Mouse (Mus musculus) CH12.LX (cell line): Measurements from ENCODE around the gene D430019H16Rik. TPM values are rescaled to one million over a fixed set of nuclear protein-coding genes. Genes with fewer than 3 reads are reported as not detected.
A peak's percentile ranks its signal among the peaks of the same experiment; 100 is the strongest.

Experiments used
- DNase-seq: peaks from one replicate; pipeline ENCODE4 v3.0.0-alpha.2; 2013; ENCODE audit errors: extremely low read depth
- H3K27ac ChIP-seq: 2 replicates; pipeline ENCODE4 v1.5.1; 2012; ENCODE audit warnings: low read depth, mild to moderate bottlenecking, control low read depth, moderate library complexity; ENCODE audit not compliant: insufficient read depth
- H3K27me3 ChIP-seq: replicated peaks from 2 replicates; pipeline ENCODE3; 2012; ENCODE audit warnings: inconsistent platforms
- H3K36me3 ChIP-seq, 2 experiments: replicated peaks in 1 of 2; 2 replicates each; pipeline versions ENCODE3 to v1.6.1; 2012; ENCODE audit warnings: inconsistent platforms in 1 of 2, low read length in 1 of 2, mild to moderate bottlenecking in 1 of 2, mixed read lengths in 1 of 2, moderate library complexity in 1 of 2; ENCODE audit not compliant: control insufficient read depth in 1 of 2, insufficient read depth in 1 of 2
- H3K4me1 ChIP-seq, 2 experiments: 2 replicates each; pipeline ENCODE4 v1.6.1; 2012; ENCODE audit warnings: inconsistent platforms in 1 of 2, moderate library complexity in 1 of 2; ENCODE audit not compliant: insufficient read depth in 2 of 2, control insufficient read depth in 1 of 2
- H3K4me2 ChIP-seq: 2 replicates; pipeline ENCODE4 v1.6.1; 2012; ENCODE audit warnings: low read depth, mild to moderate bottlenecking, control low read depth; ENCODE audit not compliant: poor library complexity, insufficient read depth, severe bottlenecking
- H3K4me3 ChIP-seq, 3 experiments: fragments of 150-350 bp in 1 of 3; sonication (generic) in 1 of 3; replicated peaks in 1 of 3; 2 replicates each; pipeline versions ENCODE3 to v1.5.1; 2011 to 2012; ENCODE audit warnings: low read depth in 2 of 3, low read length in 2 of 3, mild to moderate bottlenecking in 2 of 3, moderate library complexity in 2 of 3, control low read depth in 1 of 3, improper control_type of control experiment in 1 of 3, inconsistent platforms in 1 of 3, mixed read lengths in 1 of 3; ENCODE audit not compliant: poor library complexity in 1 of 3
- H3K79me2 ChIP-seq: replicated peaks from 2 replicates; pipeline ENCODE4 v1.6.1; 2012; ENCODE audit warnings: mild to moderate bottlenecking, moderate library complexity; ENCODE audit not compliant: control insufficient read depth, poor library complexity, insufficient read depth, severe bottlenecking; ENCODE audit errors: extremely low read depth
- H3K9ac ChIP-seq: 2 replicates; pipeline ENCODE4 v1.6.1; 2012; ENCODE audit warnings: low read depth, mild to moderate bottlenecking, control low read depth, moderate library complexity; ENCODE audit not compliant: insufficient read depth
- H3K9me3 ChIP-seq: replicated peaks from 2 replicates; pipeline ENCODE3; 2012; ENCODE audit warnings: low read length, inconsistent platforms, mixed read lengths
- BHLHE40 ChIP-seq: IDR thresholded peaks from 2 replicates; pipeline ENCODE4 v1.6.1; 2011; ENCODE audit warnings: mild to moderate bottlenecking, low read depth, low read length, improper control_type of control experiment
- CHD1 ChIP-seq: IDR thresholded peaks from 2 replicates; pipeline ENCODE4 v1.6.1; 2012; ENCODE audit warnings: low read depth, low read length, improper control_type of control experiment, inconsistent platforms
- CTCF ChIP-seq, 2 experiments: IDR thresholded peaks in 1 of 2; conservative IDR thresholded peaks in 1 of 2; 2 replicates each; pipeline ENCODE4 v1.5.1; 2011 to 2012; ENCODE audit warnings: low read depth in 2 of 2, low read length in 2 of 2, improper control_type of control experiment in 1 of 2, inconsistent platforms in 1 of 2, mild to moderate bottlenecking in 1 of 2, moderate library complexity in 1 of 2
- E2F4 ChIP-seq: IDR thresholded peaks from 2 replicates; pipeline ENCODE4 v1.6.1; 2011; ENCODE audit warnings: low read depth, low read length, improper control_type of control experiment; ENCODE audit not compliant: insufficient replicate concordance
- ELF1 ChIP-seq: IDR thresholded peaks from 2 replicates; pipeline ENCODE4 v1.6.1; 2014; ENCODE audit warnings: low read depth, mild to moderate bottlenecking, inconsistent platforms, low read length, improper control_type of control experiment
- EP300 ChIP-seq: IDR thresholded peaks from 2 replicates; pipeline ENCODE4 v1.6.1; 2011; ENCODE audit warnings: low read length, improper control_type of control experiment
- GABPA ChIP-seq: IDR thresholded peaks from 2 replicates; pipeline ENCODE4 v1.6.1; 2012; ENCODE audit warnings: low read depth, low read length, improper control_type of control experiment, inconsistent platforms; ENCODE audit not compliant: insufficient replicate concordance
- HCFC1 ChIP-seq: IDR thresholded peaks from 2 replicates; pipeline ENCODE4 v1.6.1; 2012; ENCODE audit warnings: low read depth, mild to moderate bottlenecking, inconsistent platforms, low read length, improper control_type of control experiment
- MAFK ChIP-seq: IDR thresholded peaks from 2 replicates; pipeline ENCODE4 v1.6.1; 2011; ENCODE audit warnings: low read length, improper control_type of control experiment; ENCODE audit not compliant: insufficient replicate concordance
- MAX ChIP-seq: IDR thresholded peaks from 2 replicates; pipeline ENCODE4 v1.6.1; 2011; ENCODE audit warnings: low read length, improper control_type of control experiment
- MYC ChIP-seq: IDR thresholded peaks from 2 replicates; pipeline ENCODE4 v1.6.1; 2011; ENCODE audit warnings: low read depth, mild to moderate bottlenecking, improper control_type of control experiment, low read length
- NELFE ChIP-seq: IDR thresholded peaks from 2 replicates; pipeline ENCODE4 v1.6.1; 2011; ENCODE audit warnings: low read depth, low read length, improper control_type of control experiment
- NRF1 ChIP-seq: IDR thresholded peaks from 2 replicates; pipeline ENCODE4 v1.6.1; 2014; ENCODE audit warnings: low read depth, mild to moderate bottlenecking, inconsistent platforms, low read length, improper control_type of control experiment, moderate library complexity
- POLR2A ChIP-seq: IDR thresholded peaks from 2 replicates; pipeline ENCODE4 v1.6.1; 2011; ENCODE audit warnings: low read depth, mild to moderate bottlenecking, improper control_type of control experiment, low read length
- RAD21 ChIP-seq: IDR thresholded peaks from 2 replicates; pipeline ENCODE4 v1.6.1; 2011; ENCODE audit warnings: low read depth, mild to moderate bottlenecking, low read length, improper control_type of control experiment, moderate library complexity
- TCF12 ChIP-seq: IDR thresholded peaks from 2 replicates; pipeline ENCODE4 v1.6.1; 2014; ENCODE audit warnings: low read depth, mild to moderate bottlenecking, inconsistent platforms, low read length, improper control_type of control experiment
- ZKSCAN1 ChIP-seq: IDR thresholded peaks from 2 replicates; pipeline ENCODE4 v1.6.1; 2012; ENCODE audit warnings: low read depth, inconsistent platforms, low read length, improper control_type of control experiment, borderline replicate concordance
- ZMIZ1 ChIP-seq: IDR thresholded peaks from 2 replicates; pipeline ENCODE4 v1.6.1; 2012; ENCODE audit warnings: low read depth, mild to moderate bottlenecking, inconsistent platforms, low read length, improper control_type of control experiment
- dilution Hi-C: fragments of 300-500 bp; cut with MboI; formaldehyde crosslinking; loops from 2 replicates; pipeline ENCODE4 v1.14.3; 2020; ENCODE audit warnings: low sequenced_read_pairs; ENCODE audit not compliant: extremely low pct_unique_long_range_greater_than_20kb, extremely low pct_ligation_motif_present
- in situ Hi-C: fragments of 300-500 bp; cut with MboI; formaldehyde crosslinking; loops from 3 replicates; pipeline ENCODE4 v1.14.3; 2019; ENCODE audit warnings: low sequenced_read_pairs, low pct_ligation_motif_present, low pct_unique_long_range_greater_than_20kb, mixed read lengths
- polyA plus RNA-seq: library from polyadenylated mRNA; unstranded; fragments of >175 nt; gene quantifications from 2 replicates; pipeline ENCODE4 v1.2.1, GENCODE M21; 2012; ENCODE audit warnings: low read depth; ENCODE audit not compliant: insufficient read length
- total RNA-seq, 2 experiments: library from RNA; depleted of rRNA; stranded (reverse); fragments of 300-350 nt in 1 of 2; fragments of >200 nt in 1 of 2; gene quantifications; 2 replicates each; pipeline ENCODE4 v1.2.3; 2012 to 2014

The D430019H16Rik gene
- total and polyA plus RNA-seq, 3 experiments = 0.42 to 0.96 (median 0.91) TPM

GRCm38 (mm10) chr12:105476453-105476852 lies 22.8 kb downstream of the D430019H16Rik start:
- Histone ChIP-seq H3K27me3 (no peaks in the 10 kb centered on the region), H3K4me3 (peak overlapping the region; percentile 1 to 49 (median 42)), H3K27ac (0 out of 2 replicates have a peak overlapping the region, but pooled peaks have one; percentile 16), H3K4me1 (peaks cover 0 to 34% of the 10 kb centered on the region in 2 experiments; a peak in 2 of 4 replicates), H3K9ac (no peak overlapping the region), H3K4me2 (0 out of 2 replicates have a peak overlapping the region, but pooled peaks have one; percentile 44), H3K9me3 (no peaks in the 10 kb centered on the region), H3K36me3 (no peaks in the 10 kb centered on the region), H3K79me2 (no peaks in the 10 kb centered on the region)
- DNase-seq = peak; percentile 88
- dilution Hi-C loops = no loop called here
- in situ Hi-C loops = no loop called here
- TF ChIP-seq BHLHE40 = no peak
- TF ChIP-seq MAFK = no peak
- peak; percentile 28; the same call in 1 of the 2 replicates for TF ChIP-seq MAX
- TF ChIP-seq E2F4 = no peak
- TF ChIP-seq CTCF (conservative IDR thresholded peaks at IDR 0.05 in 1 of 2, IDR thresholded peaks at IDR 0.05 in 1 of 2; ENCODE audit: low read depth in 2 of 2, low read length in 2 of 2) = peak; percentile 46 to 100
- TF ChIP-seq TCF12 = no peak
- no peak for TF ChIP-seq HCFC1
- peak; percentile 78 for TF ChIP-seq NRF1

GRCm38 (mm10) chr12:105476993-105477392 lies 23.3 kb downstream of the D430019H16Rik start:
- Histone ChIP-seq H3K9me3 (no peaks in the 10 kb centered on the region), H3K4me2 (no peak overlapping the region), H3K27me3 (no peaks in the 10 kb centered on the region), H3K9ac (no peak overlapping the region), H3K27ac (no peak overlapping the region), H3K36me3 (no peaks in the 10 kb centered on the region), H3K4me1 (peaks cover 0 to 34% of the 10 kb centered on the region in 2 experiments; a peak in 2 of 4 replicates), H3K79me2 (no peaks in the 10 kb centered on the region), H3K4me3 (peak overlapping the region in 1 of 3 experiments; percentile 42)
- TF ChIP-seq ELF1 = no peak
- TF ChIP-seq EP300 = no peak
- TF ChIP-seq NELFE = no peak
- TF ChIP-seq POLR2A = no peak
- TF ChIP-seq BHLHE40 = no peak
- TF ChIP-seq GABPA = no peak
- TF ChIP-seq ZMIZ1 = no peak
- no peak for TF ChIP-seq ZKSCAN1
- no peak for TF ChIP-seq RAD21
- TF ChIP-seq MYC = no peak
- no peak for TF ChIP-seq CHD1
- in situ Hi-C loops = no loop called here
- DNase-seq = no peak
- dilution Hi-C loops = no loop called here
